In the genomic region with DNA sequence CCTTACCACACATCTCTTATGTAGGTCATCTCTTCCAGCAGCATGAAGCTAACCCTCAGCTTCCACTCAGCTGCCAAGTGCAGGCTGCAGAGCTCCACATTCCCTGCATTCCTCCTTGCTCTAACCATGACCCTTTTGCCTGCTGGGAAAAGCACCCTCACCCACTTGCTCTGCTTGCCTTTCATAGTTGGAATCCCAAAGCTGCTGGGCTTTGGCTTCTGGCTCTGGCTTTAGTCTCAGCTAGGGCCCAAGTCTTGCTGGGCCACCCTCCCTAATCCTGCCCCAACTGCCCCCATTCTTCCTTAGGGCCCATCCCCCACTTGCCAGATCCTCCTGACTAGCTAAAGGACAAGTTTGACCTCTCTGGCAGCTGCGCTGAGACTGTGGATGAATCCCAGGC, we compare ENCODE assay signal across 8 mouse cellular contexts. TPM values are rescaled to one million over a fixed set of nuclear protein-coding genes. Genes with fewer than 3 reads are reported as not detected.
DNase-seq lines count a peak whose midpoint lies in the region; ATAC-seq and TF ChIP-seq lines count a peak whose summit lies in the region.

No protein-coding gene starts in this region.

- H3K9ac ChIP-seq in heart, embryonic 12.5 days, result 0 out of 2 replicates have a peak overlapping the region, but pooled peaks have one; percentile 46
- no peak overlapping the region for H3K9ac ChIP-seq in limb, embryonic 14.5 days (ENCODE audit: low read depth, low read length, severe bottlenecking)

- H3K9me3 ChIP-seq in heart, embryonic 12.5 days (replicated peaks), result no peaks in the 10 kb centered on the region
- H3K9me3 ChIP-seq in limb, embryonic 14.5 days (ENCODE audit: control insufficient read depth, low read length), result no peaks in the 10 kb centered on the region

- no peak for TF ChIP-seq POLR2A in limb, embryonic 14.5 days (IDR thresholded peaks at IDR 0.05; ENCODE audit: borderline replicate concordance, extremely low read depth, insufficient read depth, insufficient read length)

- peak overlapping the region; percentile 96 for H3K27ac ChIP-seq in heart, embryonic 12.5 days (ENCODE audit: poor library complexity, severe bottlenecking)
- H3K27ac ChIP-seq in limb, embryonic 14.5 days (replicated peaks; ENCODE audit: low read depth, low read length), result no peak overlapping the region

- intact Hi-C loops in left cerebral cortex, postnatal 4 days (cut with DNase I), result no loop called here

- H3K36me3 ChIP-seq in heart, embryonic 12.5 days, result no peaks in the 10 kb centered on the region
- H3K36me3 ChIP-seq in limb, embryonic 14.5 days (ENCODE audit: control insufficient read depth, insufficient read depth, low read length), result no peaks in the 10 kb centered on the region

- peak; percentile 68 for ATAC-seq in heart, embryonic 12.5 days (ENCODE audit: insufficient number of reproducible peaks, low FRiP score)
- peak; percentile 74 for ATAC-seq in limb, embryonic 14.5 days (ENCODE audit: low FRiP score, low read depth)
- no peak for ATAC-seq in CD4-positive, CD25-positive, alpha-beta regulatory T cell, adult 4 months
- no peak for ATAC-seq in erythroblast, adult 5-6 weeks (replicated peaks; ENCODE audit: low FRiP score, poor library complexity, severe bottlenecking)

- H3K4me3 ChIP-seq in heart, embryonic 12.5 days, result no peak overlapping the region
- H3K4me3 ChIP-seq in limb, embryonic 14.5 days (replicated peaks; ENCODE audit: low read length), result no peak overlapping the region

- DNase-seq in 3134 (ENCODE audit: extremely low read depth, insufficient read length, low spot score), result peak; percentile 60
- peak; percentile 68 for DNase-seq in adipocyte (ENCODE audit: low spot score)
- DNase-seq in limb, embryonic 14.5 days (ENCODE audit: low spot score), result peak; percentile 49
- DNase-seq in left cerebral cortex, postnatal 4 days, result no peak
- DNase-seq in ovary, postnatal 10 days (ENCODE audit: low spot score), result no peak

- no peaks in the 10 kb centered on the region for H3K27me3 ChIP-seq in heart, embryonic 12.5 days (replicated peaks)
- no peaks in the 10 kb centered on the region for H3K27me3 ChIP-seq in limb, embryonic 14.5 days (ENCODE audit: control insufficient read depth, insufficient read depth, low read length)

- WGBS in heart, embryonic 12.5 days, result 19% methylated on average over 1 of the region's 1 CpGs
- 26% methylated on average over 1 of the region's 1 CpGs for WGBS in limb, embryonic 14.5 days

- peaks cover 57% of the 10 kb centered on the region for H3K4me1 ChIP-seq in heart, embryonic 12.5 days (replicated peaks)
- H3K4me1 ChIP-seq in limb, embryonic 14.5 days (ENCODE audit: control insufficient read depth, insufficient read depth, low read length), result peaks cover 26% of the 10 kb centered on the region

- no peak overlapping the region for H3K4me2 ChIP-seq in heart, embryonic 12.5 days
- no peak overlapping the region for H3K4me2 ChIP-seq in limb, embryonic 14.5 days (replicated peaks; ENCODE audit: low read depth, low read length, severe bottlenecking)

RNA-seq across cellular contexts. Expression of gene Itgb6, which starts 24.3 kb away (rescaled TPM):
- polyA plus RNA-seq in heart, embryonic 12.5 days (2016; fragmentation: Nextera tagmentation; extraction: Ambion mirVana), result 0.14 and 0.17 TPM in 2 replicates
- polyA plus RNA-seq in limb, embryonic 14.5 days (2012; rRNA removed), result 1.8 and 2.6 TPM in 2 replicates
- 2.7 and 3.3 TPM in 2 replicates for polyA plus RNA-seq in limb, embryonic 14.5 days (2014; fragmentation: Nextera tagmentation; extraction: Ambion mirVana)
- total RNA-seq in left cerebral cortex, postnatal 4 days (2021), result not detected
- polyA plus RNA-seq in CD4-positive, CD25-positive, alpha-beta regulatory T cell, adult 4 months (2017; shearing (Covaris generic)), result under 1 TPM in 1 of 2 experiments, not detected in 1; 0.11 TPM
- not detected in 2 replicates for total RNA-seq in erythroblast, adult 5-6 weeks (2015; ENCODE audit: low replicate concordance)
- not detected in 2 replicates for total RNA-seq in erythroblast, adult 5-6 weeks (2017; ENCODE audit: low replicate concordance)

Comparison
In these comparisons a context has a peak if more than half of its experiments do, and no peak if none do; other contexts are left out.
1. DNase-seq: peak in 3134 (single experiment), adipocyte (single experiment) and limb, embryonic 14.5 days (single experiment); none in left cerebral cortex, postnatal 4 days (single experiment) and ovary, postnatal 10 days (single experiment).
2. ATAC-seq: peak in heart, embryonic 12.5 days (single experiment) and limb, embryonic 14.5 days (single experiment); none in CD4-positive, CD25-positive, alpha-beta regulatory T cell, adult 4 months (single experiment) and erythroblast, adult 5-6 weeks (single experiment).